Mouse (Mus musculus): ENCODE results near the gene Mcm7.

DNA sequence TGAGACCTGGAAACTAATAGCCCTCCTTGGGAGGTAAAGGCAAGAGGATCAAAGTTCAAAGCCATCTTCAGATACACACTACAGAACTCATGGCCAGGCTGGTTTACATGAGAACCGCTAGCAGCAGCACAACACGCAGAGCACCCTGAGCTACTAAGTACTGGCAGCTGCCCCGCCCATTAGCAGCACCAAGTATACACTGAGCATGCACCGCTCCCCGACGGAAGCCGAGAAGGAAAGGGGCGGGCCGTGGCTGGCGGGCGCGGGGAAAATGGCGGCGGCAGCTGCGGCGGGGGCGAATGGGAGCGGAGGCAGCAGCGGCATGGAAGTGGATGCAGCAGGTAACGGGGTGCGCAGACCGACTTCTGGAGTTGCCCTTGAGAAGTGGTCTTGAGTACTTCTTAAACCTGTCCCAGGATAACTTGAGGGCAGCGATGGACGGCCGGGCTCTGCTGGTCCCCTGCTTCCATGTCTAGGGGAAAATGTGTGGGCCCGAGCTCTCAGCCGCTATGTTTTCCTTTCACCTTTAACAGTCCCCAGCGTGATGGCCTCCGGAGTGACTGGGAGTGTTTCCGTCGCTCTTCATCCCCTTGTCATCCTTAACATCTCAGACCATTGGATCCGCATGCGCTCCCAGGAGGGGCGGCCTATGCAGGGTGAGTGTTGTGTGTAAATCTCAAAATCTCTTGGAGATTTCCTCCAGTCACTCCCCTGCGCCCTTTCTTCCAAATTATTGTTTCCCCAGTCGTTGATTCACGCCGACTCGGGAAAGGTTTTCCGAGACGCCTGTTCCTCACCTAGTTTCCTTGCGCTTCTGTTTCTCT, 11.2 kb downstream of the Mcm7 start, which contains the start of gene Cops6:
- TF ChIP-seq POLR2A (IDR thresholded peaks at IDR 0.05; ENCODE audit: insufficient read length, low read depth) (peak; percentile 93), CEBPB (IDR thresholded peaks at IDR 0.05; ENCODE audit: insufficient read depth, poor library complexity, severe bottlenecking) (no peak), E2F4 (IDR thresholded peaks at IDR 0.05; ENCODE audit: insufficient read depth) (no peak), TCF12 (IDR thresholded peaks at IDR 0.05; ENCODE audit: insufficient read depth, poor library complexity, severe bottlenecking) (no peak), POLR2AphosphoS2 (IDR thresholded peaks at IDR 0.05; ENCODE audit: insufficient read length, low read depth) (peak; percentile 88), TCF3 (IDR thresholded peaks at IDR 0.05; ENCODE audit: insufficient read length, low read depth) (no peak), MYOD1 (IDR thresholded peaks at IDR 0.05; ENCODE audit: control insufficient read depth in 1 of 3, insufficient read length in 2 of 3, low read depth in 2 of 3) (peak in 2 of 3 experiments; percentile 74 to 96), SRF (IDR thresholded peaks at IDR 0.05; ENCODE audit: control insufficient read depth, insufficient read length, low read depth) (no peak)

Data from myocyte (in vitro differentiated cells).